Mouse (Mus musculus) midbrain, embryonic 16.5 days (tissue): ENCODE results near the gene Ccdc63. TPM values are rescaled to one million over a fixed set of nuclear protein-coding genes. Genes with fewer than 3 reads are reported as not detected.

Source experiments
- ATAC-seq: fragments of 200-750 bp; cut with Nextera tagmentation; 2 replicates; pipeline ENCODE4 v1.8.0; 2017; ENCODE audit warnings: moderate TSS enrichment
- H3K27ac ChIP-seq: fragments of 300-500 bp; sonication (generic); 2 replicates; pipeline ENCODE4 v1.5.1; 2014; ENCODE audit warnings: mild to moderate bottlenecking, low read length, mixed read lengths
- H3K27me3 ChIP-seq: fragments of 300-500 bp; sonication (generic); 2 replicates; pipeline ENCODE4 v1.6.1; 2014; ENCODE audit warnings: low read depth, low read length, mixed read lengths; ENCODE audit not compliant: control insufficient read depth, insufficient read depth
- H3K36me3 ChIP-seq: fragments of 300-500 bp; sonication (generic); 2 replicates; pipeline ENCODE4 v1.6.1; 2014; ENCODE audit warnings: mild to moderate bottlenecking, low read length, moderate library complexity, mixed read lengths; ENCODE audit not compliant: control insufficient read depth, insufficient read depth
- H3K4me1 ChIP-seq: fragments of 300-500 bp; sonication (generic); 2 replicates; pipeline ENCODE4 v1.6.1; 2014; ENCODE audit warnings: mild to moderate bottlenecking, low read length, mixed read lengths; ENCODE audit not compliant: control insufficient read depth, insufficient read depth
- H3K4me2 ChIP-seq: fragments of 300-500 bp; sonication (generic); 2 replicates; pipeline ENCODE4 v1.6.1; 2014; ENCODE audit warnings: mild to moderate bottlenecking, low read length, mixed read lengths
- H3K4me3 ChIP-seq: fragments of 300-500 bp; sonication (generic); 2 replicates; pipeline ENCODE4 v1.5.1; 2014; ENCODE audit warnings: low read depth, mild to moderate bottlenecking, low read length, moderate library complexity, mixed read lengths
- H3K9ac ChIP-seq: fragments of 300-500 bp; sonication (generic); 2 replicates; pipeline ENCODE4 v1.6.1; 2014; ENCODE audit warnings: low read depth, low read length, mixed read lengths
- H3K9me3 ChIP-seq: fragments of 300-500 bp; sonication (generic); replicated peaks from 2 replicates; pipeline ENCODE4 v1.6.1; 2014; ENCODE audit warnings: mild to moderate bottlenecking, low read length, mixed read lengths; ENCODE audit not compliant: control insufficient read depth, poor library complexity, severe bottlenecking
- WGBS: fragments of 180-500 bp; shearing (Covaris S2); extraction: QIAGEN DNeasy Blood & Tissue Kit; methylation state at CpG from one replicate; pipeline ENCODE4 v1.1.7; 2014; 5-methylcytosine and 5-hydroxymethylcytosine counted together
- polyA plus RNA-seq: library from polyadenylated mRNA; unstranded; fragments of >200 nt; fragmentation: Nextera tagmentation; extraction: Ambion mirVana; gene quantifications from 2 replicates; pipeline ENCODE4 v1.2.1, GENCODE M21; 2015

The Ccdc63 gene
- polyA plus RNA-seq, 1 experiment from 2014 or later, result 0.24 TPM

GRCm38 (mm10) chr5:122133050-122133389, 7.6 kb downstream of the Ccdc63 start:
- no peak overlapping the region for H3K27ac ChIP-seq
- no peaks in the 10 kb centered on the region for H3K27me3 ChIP-seq
- no peak for ATAC-seq
- no peaks in the 10 kb centered on the region for H3K36me3 ChIP-seq
- H3K9me3 ChIP-seq, result no peaks in the 10 kb centered on the region
- no peak overlapping the region for H3K9ac ChIP-seq
- H3K4me3 ChIP-seq, result no peak overlapping the region
- 94% methylated on average over 9 of the region's 9 CpGs for WGBS
- peaks cover 5% of the 10 kb centered on the region for H3K4me1 ChIP-seq
- no peak overlapping the region for H3K4me2 ChIP-seq

DNA sequence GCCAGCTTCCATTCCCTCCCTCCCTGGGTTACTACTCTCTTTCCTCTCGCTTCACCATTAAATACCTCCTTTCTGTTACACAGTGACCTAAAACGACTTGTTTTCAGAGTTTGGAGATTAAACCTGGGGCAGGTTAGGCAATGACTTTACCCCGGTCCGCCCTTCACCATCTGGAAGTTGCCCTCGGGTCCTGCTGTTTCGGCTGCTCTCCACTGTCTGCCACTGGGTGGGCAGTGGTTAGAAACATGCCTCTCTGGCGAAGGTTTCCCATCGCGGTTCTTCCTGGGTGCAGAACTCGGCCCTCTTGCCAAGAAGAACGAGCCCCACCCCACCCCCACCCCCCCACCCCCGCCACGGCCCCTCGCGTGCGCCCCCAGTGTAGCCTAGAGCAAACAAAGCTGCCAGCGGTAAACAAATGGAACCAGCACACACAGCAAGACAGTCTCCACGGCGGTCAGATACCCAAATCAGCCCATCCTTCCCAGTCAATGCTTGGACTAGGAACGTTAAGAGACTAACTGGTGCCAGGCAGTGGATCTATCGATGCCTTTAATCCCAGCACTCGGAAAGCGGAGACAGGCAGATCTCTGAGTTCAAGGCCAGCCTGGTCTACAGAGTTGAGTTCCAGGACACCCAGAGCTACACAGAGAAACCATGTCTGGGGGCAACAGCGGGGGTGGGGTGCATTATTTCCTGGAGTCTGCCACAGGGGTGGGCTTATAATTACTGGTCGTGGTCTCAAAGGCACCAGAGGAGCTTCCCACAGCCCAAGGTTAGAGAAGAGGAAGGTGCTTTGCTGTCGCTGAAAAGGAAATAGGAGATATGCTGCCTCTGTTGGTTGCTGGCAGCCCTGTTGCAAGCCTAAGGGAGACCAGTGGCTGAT, 8.2 kb downstream of the Ccdc63 start:
- Histone ChIP-seq H3K36me3 (no peaks in the 10 kb centered on the region), H3K27me3 (no peaks in the 10 kb centered on the region), H3K27ac (no peak overlapping the region), H3K4me3 (peak overlapping the region; percentile 34), H3K4me1 (peaks cover 5% of the 10 kb centered on the region), H3K9me3 (no peaks in the 10 kb centered on the region), H3K9ac (0 out of 2 replicates have a peak overlapping the region, but pooled peaks have one; percentile 27), H3K4me2 (peak overlapping the region; percentile 69)
- ATAC-seq, result no peak
- 26% methylated on average over 26 of the region's 26 CpGs for WGBS

DNA sequence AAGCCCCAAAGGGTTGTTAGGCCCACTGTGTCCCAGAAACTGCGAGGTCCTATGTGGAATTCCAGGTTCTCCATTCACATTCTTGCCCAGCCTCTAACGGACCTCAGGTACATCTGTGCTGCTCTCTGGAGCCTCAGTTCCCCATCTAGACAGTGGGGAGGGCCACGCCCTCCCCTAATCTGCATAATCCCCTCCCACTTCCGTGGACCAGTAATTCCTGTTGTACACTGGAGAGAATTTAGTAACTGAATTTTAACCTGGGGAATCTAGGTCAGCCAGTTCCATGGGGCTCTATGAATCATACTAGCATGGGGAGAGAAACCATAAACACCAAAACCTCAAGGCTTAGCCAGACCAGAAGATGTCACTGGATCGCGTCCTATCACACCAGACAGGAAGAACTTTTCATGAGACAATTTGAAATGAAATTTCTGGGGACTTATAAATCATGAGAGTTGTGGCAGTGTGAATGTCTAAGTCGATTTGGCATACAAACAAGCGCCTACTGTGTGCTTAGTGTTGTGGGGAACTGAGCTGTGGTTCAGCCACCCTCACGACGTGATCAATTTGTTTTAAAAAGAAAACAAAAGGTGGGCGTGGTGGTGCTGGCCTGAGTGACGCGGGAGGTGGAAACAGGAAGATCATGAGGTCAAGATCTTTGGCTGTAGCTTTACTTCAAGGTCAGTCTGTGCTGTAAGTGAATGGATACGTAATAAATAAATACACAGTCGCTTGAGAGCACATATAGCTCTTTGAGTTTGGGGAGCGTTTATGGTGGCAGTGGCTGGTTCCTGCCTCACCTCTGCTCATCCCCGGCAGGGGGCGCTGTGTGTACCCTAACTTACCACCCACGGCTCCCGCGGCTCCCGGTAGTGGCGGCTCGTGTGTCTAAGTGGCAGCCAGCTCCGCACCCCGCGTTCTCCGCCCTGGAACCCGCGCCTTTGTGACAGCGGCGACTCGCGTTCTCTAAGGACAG, 9.3 kb downstream of the Ccdc63 start:
- Histone ChIP-seq H3K4me1 (peaks cover 5% of the 10 kb centered on the region), H3K4me2 (peak overlapping the region; percentile 69), H3K36me3 (no peaks in the 10 kb centered on the region), H3K27ac (no peak overlapping the region), H3K27me3 (no peaks in the 10 kb centered on the region), H3K9ac (0 out of 2 replicates have a peak overlapping the region, but pooled peaks have one; percentile 27), H3K9me3 (no peaks in the 10 kb centered on the region), H3K4me3 (peak overlapping the region; percentile 34)
- 10% methylated on average over 34 of the region's 34 CpGs for WGBS
- no peak; the same call in 1 of the 2 replicates for ATAC-seq

DNA sequence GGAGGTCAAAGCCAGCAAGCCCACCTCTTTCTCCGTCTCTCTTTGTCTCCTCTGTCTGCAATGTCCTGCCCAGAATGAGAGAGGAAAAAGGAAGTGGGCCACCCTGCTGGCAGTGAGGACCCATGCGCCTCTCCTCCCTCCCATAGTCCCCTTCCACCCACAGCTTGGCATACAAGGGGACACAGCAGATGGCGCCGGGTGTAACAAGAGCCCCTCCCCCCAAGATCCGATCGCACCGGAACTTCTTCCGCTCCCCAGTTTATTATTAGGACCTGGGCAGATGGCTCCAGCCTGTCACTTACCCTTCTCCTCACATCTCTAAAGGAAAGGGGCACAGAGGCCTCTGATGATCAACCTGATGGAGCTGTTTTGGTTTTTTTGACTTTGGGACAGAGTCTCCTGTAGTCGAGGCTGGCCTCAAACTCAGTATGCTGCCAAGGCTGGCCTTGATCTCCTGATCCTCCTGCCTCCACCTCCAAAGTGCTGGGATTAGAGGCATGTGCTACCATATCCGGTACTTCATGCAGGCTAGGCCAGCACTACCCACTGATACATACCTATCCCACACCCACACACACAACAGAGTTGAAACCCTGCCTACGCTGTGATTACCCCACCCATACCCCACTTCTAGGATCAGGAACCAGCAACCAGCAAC, 10.2 kb downstream of the Ccdc63 start:
- no peaks in the 10 kb centered on the region for H3K9me3 ChIP-seq

DNA sequence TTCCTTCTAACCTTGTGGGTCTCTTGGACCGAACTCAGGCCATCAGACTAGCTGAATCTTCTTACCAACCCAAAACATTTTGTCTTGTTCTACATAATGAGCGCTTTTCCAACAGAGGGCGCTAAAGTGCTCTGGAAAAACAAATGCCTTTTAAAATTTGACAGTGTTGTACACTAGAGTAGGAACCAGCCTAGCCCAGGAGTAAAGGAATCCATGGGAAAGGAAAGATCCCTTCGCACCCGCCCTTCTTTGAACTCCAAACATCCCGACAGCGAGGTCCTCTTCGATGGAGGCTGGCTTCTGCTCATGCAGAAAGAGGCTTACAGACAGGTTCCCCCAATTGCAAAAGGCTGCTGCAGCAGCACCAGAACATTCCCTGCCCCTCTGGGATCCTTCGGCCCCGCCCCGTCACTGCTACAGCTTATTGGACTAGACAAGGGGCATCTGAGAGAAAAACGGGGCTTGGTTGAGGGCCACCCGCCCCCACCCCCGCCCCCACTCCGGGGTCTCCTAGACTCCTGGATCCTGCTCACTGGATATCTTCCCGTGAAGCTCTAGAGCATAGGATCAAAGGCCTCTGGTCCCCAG, 11.5 kb downstream of the Ccdc63 start:
- H3K9ac ChIP-seq, result no peak overlapping the region
- H3K9me3 ChIP-seq, result no peaks in the 10 kb centered on the region
- H3K4me3 ChIP-seq, result no peak overlapping the region
- peaks cover 5% of the 10 kb centered on the region for H3K4me1 ChIP-seq
- no peak overlapping the region for H3K4me2 ChIP-seq
- ATAC-seq, result peak; percentile 28
- WGBS, result 32% methylated on average over 16 of the region's 16 CpGs
- no peaks in the 10 kb centered on the region for H3K27me3 ChIP-seq
- H3K36me3 ChIP-seq, result no peaks in the 10 kb centered on the region
- no peak overlapping the region for H3K27ac ChIP-seq

More for the DNA sequence above, 10.2 kb downstream of the Ccdc63 start:
- Histone ChIP-seq H3K4me3 (no peak overlapping the region), H3K27me3 (no peaks in the 10 kb centered on the region), H3K36me3 (no peaks in the 10 kb centered on the region), H3K4me2 (no peak overlapping the region), H3K27ac (no peak overlapping the region), H3K9ac (no peak overlapping the region), H3K4me1 (peaks cover 5% of the 10 kb centered on the region)
- no peak for ATAC-seq
- 81% methylated on average over 11 of the region's 11 CpGs for WGBS

- ATAC-seq, result no peak
These were observed 15.3 kb downstream of the Ccdc63 start for GRCm38 (mm10) chr5:122125211-122125760.

DNA sequence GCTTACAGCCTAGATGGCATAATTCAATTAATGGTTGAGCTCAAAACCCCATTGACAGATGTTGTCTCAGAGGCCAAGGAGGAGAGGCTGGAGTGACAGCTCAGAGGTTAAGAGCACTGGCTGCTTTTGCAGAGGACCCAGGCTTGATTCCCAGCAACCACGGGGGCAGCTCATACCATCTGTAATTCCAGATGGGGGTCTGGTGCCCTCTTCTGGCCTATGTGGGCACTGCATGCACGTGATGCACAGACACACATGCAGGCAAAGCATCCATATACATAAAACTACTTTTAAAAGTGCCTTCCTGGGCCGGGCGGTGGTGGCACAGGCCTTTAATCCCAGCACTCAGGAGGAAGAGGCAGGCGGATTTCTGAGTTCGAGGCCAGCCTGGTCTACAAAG, 24.4 kb downstream of the Ccdc63 start:
- Histone ChIP-seq H3K4me1 (no peaks in the 10 kb centered on the region), H3K4me3 (no peak overlapping the region), H3K9me3 (no peaks in the 10 kb centered on the region), H3K36me3 (no peaks in the 10 kb centered on the region), H3K27me3 (no peaks in the 10 kb centered on the region), H3K4me2 (no peak overlapping the region), H3K27ac (no peak overlapping the region), H3K9ac (no peak overlapping the region)
- 88% methylated on average over 6 of the region's 6 CpGs for WGBS
- no peak for ATAC-seq

More at GRCm38 (mm10) chr5:122125211-122125760, 15.3 kb downstream of the Ccdc63 start:
- Histone ChIP-seq H3K9me3 (no peaks in the 10 kb centered on the region), H3K27ac (no peak overlapping the region), H3K4me3 (no peak overlapping the region), H3K4me1 (no peaks in the 10 kb centered on the region), H3K27me3 (no peaks in the 10 kb centered on the region), H3K36me3 (no peaks in the 10 kb centered on the region), H3K4me2 (no peak overlapping the region), H3K9ac (no peak overlapping the region)
- 84% methylated on average over 8 of the region's 8 CpGs for WGBS

- no peak overlapping the region for H3K4me2 ChIP-seq
- H3K4me1 ChIP-seq, result no peaks in the 10 kb centered on the region
- H3K9ac ChIP-seq, result no peak overlapping the region
- H3K27me3 ChIP-seq, result no peaks in the 10 kb centered on the region
- no peak overlapping the region for H3K27ac ChIP-seq
- H3K9me3 ChIP-seq, result no peaks in the 10 kb centered on the region
- H3K36me3 ChIP-seq, result no peaks in the 10 kb centered on the region
- ATAC-seq, result no peak
- H3K4me3 ChIP-seq, result no peak overlapping the region
- WGBS, result 95% methylated on average over 9 of the region's 9 CpGs
These were observed 25.3 kb downstream of the Ccdc63 start for GRCm38 (mm10) chr5:122115266-122115763.
